Mouse (Mus musculus) bone marrow, adult 2 months (tissue): Measurements from ENCODE around the gene Hal.

ENCODE experiments used
- CTCF ChIP-seq: fragments of 200-500 bp; IDR thresholded peaks from 2 replicates; pipeline ENCODE4 v1.5.1; 2011; ENCODE audit warnings: low read length, control low read depth; ENCODE audit not compliant: control insufficient read depth, insufficient read depth
- POLR2A ChIP-seq: fragments of 200-500 bp; IDR thresholded peaks from 2 replicates; pipeline ENCODE4 v1.6.1; 2011; ENCODE audit warnings: low read depth, mild to moderate bottlenecking, control low read depth, low read length, borderline replicate concordance; ENCODE audit not compliant: control insufficient read depth

DNA sequence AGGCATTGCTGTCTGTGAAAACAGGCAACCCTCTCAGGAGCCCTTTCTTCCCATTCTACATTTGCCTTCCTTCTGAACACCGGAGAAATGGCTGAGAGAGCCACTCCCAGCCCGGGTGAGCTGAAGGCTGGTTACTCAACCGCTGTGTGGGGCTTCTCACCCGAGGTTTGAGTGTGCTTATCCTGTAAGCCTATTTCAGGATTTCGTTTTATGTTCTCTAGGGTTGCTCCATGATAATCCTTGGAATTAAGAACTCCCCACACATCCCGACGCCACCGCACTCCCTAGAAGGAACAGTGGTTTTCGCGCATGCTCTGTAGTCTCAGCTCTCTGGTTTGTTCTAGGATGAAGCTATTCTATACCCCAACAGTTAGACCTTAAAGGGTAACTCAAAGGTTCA, 12.8 kb downstream of the Hal start:
- TF ChIP-seq CTCF (no peak), POLR2A (no peak)
